Mouse (Mus musculus): ENCODE measurements around the gene Olfr1313. TPM values are rescaled to one million over a fixed set of nuclear protein-coding genes. Genes with fewer than 3 reads are reported as not detected.

Olfr1313 gene
- not detected for polyA plus RNA-seq (2014; fragmentation: Illumina TruSeq; extraction: RNeasy Lipid Tissue Mini Kit (QIAGEN cat#74804))

DNA sequence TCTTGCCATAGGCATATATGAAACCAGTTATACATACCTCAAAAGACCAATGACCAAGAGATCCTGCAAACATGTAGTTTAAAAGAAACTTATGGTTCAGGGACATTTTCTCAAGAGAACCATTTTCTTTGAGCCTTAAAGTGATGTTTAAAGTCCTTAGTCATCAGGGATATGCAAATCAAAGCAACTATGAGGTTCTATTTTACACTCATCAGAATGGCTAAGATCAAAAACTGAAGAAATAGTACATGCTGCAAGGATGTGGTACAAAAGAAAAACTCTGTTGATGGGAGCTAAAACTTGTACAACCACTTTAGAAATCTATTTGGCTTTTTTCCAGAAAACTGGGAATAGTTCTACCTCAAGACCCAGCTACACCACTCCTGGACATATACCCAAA, at the start of gene Olfr1313:
Gene Olfr1313, minus strand, starts transcription at position 101 of the 400 bp plus-strand sequence.

DNA sequence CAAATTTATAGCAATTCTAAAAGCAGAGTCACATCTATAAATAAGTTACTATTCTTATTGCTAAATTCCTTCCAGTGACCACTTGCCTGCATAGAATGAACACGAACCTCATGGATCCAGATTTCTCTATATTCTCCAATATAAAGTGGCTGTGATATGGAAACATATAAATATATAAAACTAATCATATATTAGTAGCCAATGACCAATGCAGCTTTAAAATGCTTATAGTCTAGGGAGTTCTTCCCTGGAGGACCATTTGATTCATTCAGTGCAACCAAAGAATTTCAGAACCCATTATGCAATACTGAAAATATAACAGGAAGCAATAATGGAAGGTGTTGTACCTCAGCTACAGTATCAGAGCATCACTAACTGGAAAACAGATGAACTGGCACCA, 37.7 kb upstream of the Olfr1313 start, which contains the start of gene Olfr1315-ps1:
Gene Olfr1315-ps1, minus strand, starts transcription at position 101 of the 400 bp plus-strand sequence.

DNA sequence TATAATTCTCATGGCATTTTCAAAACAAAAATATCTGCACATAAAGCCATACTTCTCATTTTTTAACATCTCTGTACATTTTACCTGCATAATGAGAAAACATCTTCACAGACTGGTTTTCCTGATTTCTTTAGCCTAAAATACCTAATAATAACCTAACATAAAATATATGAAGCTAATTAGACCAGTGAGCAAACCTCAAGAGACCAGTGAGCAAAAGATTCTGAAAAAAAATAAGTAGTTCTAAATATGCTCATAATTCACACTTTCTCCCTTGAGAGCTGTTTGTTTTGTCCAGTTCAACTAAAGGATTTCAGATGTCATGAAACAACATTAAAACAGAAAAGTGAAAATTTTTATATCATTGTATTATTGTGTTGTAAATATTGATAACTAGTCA, 19.0 kb upstream of the Olfr1313 start, which contains the start of gene Olfr1314:
Gene Olfr1314, minus strand, starts transcription at position 101 of the 400 bp plus-strand sequence.

DNA sequence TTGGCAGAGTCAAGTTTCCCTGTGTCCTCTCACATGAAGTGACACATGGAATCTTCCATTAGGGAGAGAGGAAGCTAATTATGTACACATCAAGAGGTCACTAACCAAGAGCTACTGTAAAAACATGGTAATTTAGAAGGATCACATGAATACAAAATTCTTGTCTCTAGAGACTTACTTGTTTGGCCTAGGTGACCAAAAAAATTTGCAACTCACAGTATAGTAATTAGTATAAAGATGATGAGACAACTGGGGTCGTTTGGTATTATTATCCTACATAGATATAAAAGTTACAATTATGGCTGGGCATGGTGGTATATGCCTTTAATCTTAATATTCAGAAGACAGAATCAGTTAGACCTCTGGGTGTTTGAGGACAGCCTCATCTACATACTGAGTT, 27.5 kb downstream of the Olfr1313 start, which contains the start of gene Olfr1312:
Gene Olfr1312, minus strand, starts transcription at position 101 of the 400 bp plus-strand sequence.

DNA sequence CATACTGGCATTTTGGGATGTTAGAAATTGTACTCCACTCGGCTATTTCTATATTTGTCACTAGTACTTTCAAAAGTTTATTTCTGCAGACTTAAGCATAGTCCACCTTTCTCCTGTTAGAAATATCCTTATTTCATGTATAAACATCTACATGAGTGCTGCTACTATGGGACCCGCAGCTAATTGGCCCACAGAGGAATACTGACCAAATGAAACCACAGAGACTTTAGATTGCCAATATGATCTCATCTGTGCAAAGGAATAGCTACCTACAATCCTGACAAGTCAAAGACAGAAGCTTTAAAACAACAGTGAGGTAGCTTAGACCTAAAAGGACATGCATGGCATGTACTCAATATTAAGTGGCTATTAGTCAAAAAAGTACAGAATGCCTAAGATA, 53.3 kb downstream of the Olfr1313 start, which contains the start of gene Olfr1311:
Gene Olfr1311, minus strand, starts transcription at position 101 of the 400 bp plus-strand sequence.

Other genes starting within 250 kb of the Olfr1313 start
- gene Olfr1305, start 200.7 kb downstream of the Olfr1313 start, polyA plus RNA-seq (2014; fragmentation: Illumina TruSeq; extraction: RNeasy Lipid Tissue Mini Kit (QIAGEN cat#74804)): not detected
- not detected for gene Olfr1306, start 161.6 kb downstream of the Olfr1313 start, polyA plus RNA-seq (2014; fragmentation: Illumina TruSeq; extraction: RNeasy Lipid Tissue Mini Kit (QIAGEN cat#74804))
- not detected for gene Olfr1307, start 128.4 kb downstream of the Olfr1313 start, polyA plus RNA-seq (2014; fragmentation: Illumina TruSeq; extraction: RNeasy Lipid Tissue Mini Kit (QIAGEN cat#74804))
- gene Olfr1308, start 112.9 kb downstream of the Olfr1313 start, polyA plus RNA-seq (2014; fragmentation: Illumina TruSeq; extraction: RNeasy Lipid Tissue Mini Kit (QIAGEN cat#74804)): not detected
- not detected for gene Olfr1309, start 87.6 kb downstream of the Olfr1313 start, polyA plus RNA-seq (2014; fragmentation: Illumina TruSeq; extraction: RNeasy Lipid Tissue Mini Kit (QIAGEN cat#74804))
- gene Olfr1310, start 65.1 kb downstream of the Olfr1313 start, polyA plus RNA-seq (2014; fragmentation: Illumina TruSeq; extraction: RNeasy Lipid Tissue Mini Kit (QIAGEN cat#74804)): not detected
- not detected for gene Olfr1311, start 53.4 kb downstream of the Olfr1313 start, polyA plus RNA-seq (2014; fragmentation: Illumina TruSeq; extraction: RNeasy Lipid Tissue Mini Kit (QIAGEN cat#74804))
- not detected for gene Olfr1312, start 27.6 kb downstream of the Olfr1313 start, polyA plus RNA-seq (2014; fragmentation: Illumina TruSeq; extraction: RNeasy Lipid Tissue Mini Kit (QIAGEN cat#74804))
- not detected for gene Olfr1314, start 18.9 kb upstream of the Olfr1313 start, polyA plus RNA-seq (2014; fragmentation: Illumina TruSeq; extraction: RNeasy Lipid Tissue Mini Kit (QIAGEN cat#74804))
- not detected for gene Olfr1315-ps1, start 37.6 kb upstream of the Olfr1313 start, polyA plus RNA-seq (2014; fragmentation: Illumina TruSeq; extraction: RNeasy Lipid Tissue Mini Kit (QIAGEN cat#74804))
- not detected for gene Olfr1316, start 57.1 kb upstream of the Olfr1313 start, polyA plus RNA-seq (2014; fragmentation: Illumina TruSeq; extraction: RNeasy Lipid Tissue Mini Kit (QIAGEN cat#74804))
- not detected for gene Olfr1317, start 62.5 kb upstream of the Olfr1313 start, polyA plus RNA-seq (2014; fragmentation: Illumina TruSeq; extraction: RNeasy Lipid Tissue Mini Kit (QIAGEN cat#74804))
- gene Olfr1318, start 76.4 kb upstream of the Olfr1313 start, polyA plus RNA-seq (2014; fragmentation: Illumina TruSeq; extraction: RNeasy Lipid Tissue Mini Kit (QIAGEN cat#74804)): not detected
- gene Lpcat4, start 161.6 kb upstream of the Olfr1313 start, polyA plus RNA-seq (2014; fragmentation: Illumina TruSeq; extraction: RNeasy Lipid Tissue Mini Kit (QIAGEN cat#74804)): not detected
- 0.14 TPM for gene Nutm1, start 181.4 kb upstream of the Olfr1313 start, polyA plus RNA-seq (2014; fragmentation: Illumina TruSeq; extraction: RNeasy Lipid Tissue Mini Kit (QIAGEN cat#74804))
- gene Nop10, start 184.1 kb upstream of the Olfr1313 start, polyA plus RNA-seq (2014; fragmentation: Illumina TruSeq; extraction: RNeasy Lipid Tissue Mini Kit (QIAGEN cat#74804)): 33.2 TPM
- gene Slc12a6, start 188.0 kb upstream of the Olfr1313 start, polyA plus RNA-seq (2014; fragmentation: Illumina TruSeq; extraction: RNeasy Lipid Tissue Mini Kit (QIAGEN cat#74804)): 93.0 TPM
- 2.7 TPM for gene Gm21985, start 188.5 kb upstream of the Olfr1313 start, polyA plus RNA-seq (2014; fragmentation: Illumina TruSeq; extraction: RNeasy Lipid Tissue Mini Kit (QIAGEN cat#74804))

Data from ovary, adult 10 weeks (tissue).